ENCODE assay signal across 20 mouse cellular contexts in the genomic region with DNA sequence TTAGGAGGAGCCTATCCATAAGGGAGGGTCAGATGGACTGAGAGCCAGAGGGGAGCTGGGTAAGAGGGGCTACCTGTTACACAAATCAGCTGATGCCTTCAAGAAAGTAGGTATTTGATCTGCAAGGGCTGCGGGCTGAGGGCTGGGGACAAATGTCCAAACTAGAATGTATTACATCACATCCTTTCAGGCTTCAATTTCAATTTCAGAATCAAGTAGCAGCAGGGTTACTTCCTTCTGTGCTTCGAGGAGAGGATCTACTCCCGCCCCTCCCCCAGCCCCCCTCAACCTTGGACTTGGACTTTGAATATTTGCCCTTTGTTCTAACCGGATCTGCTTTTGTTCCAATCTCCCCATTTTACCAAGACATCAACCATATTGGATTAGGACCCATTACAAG. TPM values are rescaled to one million over a fixed set of nuclear protein-coding genes. Genes with fewer than 3 reads are reported as not detected.
"Had no signal": no experiment of that assay in that cellular context is flagged by ENCODE, and none has a peak within 500 bp of the region (broad histone marks: within the 10 kb centered on the region; RNA-seq: fewer than 3 reads in every experiment).

No protein-coding gene starts in this region.

- H3K9ac ChIP-seq: lung, embryonic 14.5 days; midbrain, embryonic 13.5 days; neural tube, embryonic 15.5 days had no signal

- H3K27me3 ChIP-seq: midbrain, embryonic 13.5 days; neural tube, embryonic 15.5 days had no signal

- H3K4me1 ChIP-seq: midbrain, embryonic 13.5 days; neural tube, embryonic 15.5 days had no signal

- H3K9me3 ChIP-seq: limb, embryonic 10.5 days; midbrain, embryonic 13.5 days; neural tube, embryonic 15.5 days had no signal

- H3K27ac ChIP-seq: limb, embryonic 10.5 days; midbrain, embryonic 13.5 days; neural tube, embryonic 15.5 days had no signal

- DNase-seq: kidney, adult 8-10 months; kidney, postnatal 25 days; lung, embryonic 14.5 days; lung, postnatal 10 days; right cerebral cortex, postnatal 25 days; thymus, postnatal 25 days had no signal

- H3K4me2 ChIP-seq: liver, embryonic 11.5 days; lung, embryonic 14.5 days; midbrain, embryonic 13.5 days; neural tube, embryonic 15.5 days had no signal

- H3K4me3 ChIP-seq: limb, embryonic 10.5 days; midbrain, embryonic 13.5 days; myocyte; neural tube, embryonic 15.5 days had no signal

- H3K36me3 ChIP-seq: limb, embryonic 10.5 days; midbrain, embryonic 13.5 days; neural tube, embryonic 15.5 days had no signal

RNA-seq across cellular contexts. Expression of gene Mag, which starts 2.5 kb away (rescaled TPM):
- polyA plus RNA-seq: limb, embryonic 10.5 days had no signal

RNA-seq across cellular contexts. Expression of gene Hamp2, which starts 7.3 kb away (rescaled TPM):
- total RNA-seq: layer of hippocampus, adult 18-20 months; layer of hippocampus, postnatal 10 days; left cerebral cortex, postnatal 14 days; megakaryocyte-erythroid progenitor cell, adult 5-6 weeks had no signal
- polyA plus RNA-seq: kidney, embryonic 16.5 days; limb, embryonic 10.5 days; liver, embryonic 11.5 days; liver, embryonic 16.5 days; lung, embryonic 14.5 days; midbrain, embryonic 13.5 days; myocyte; neural tube, embryonic 11.5 days; neural tube, embryonic 15.5 days; stomach, embryonic 16.5 days; urinary bladder, adult 2 months had no signal

RNA-seq across cellular contexts. Expression of gene Hamp, which starts 26.6 kb away (rescaled TPM):
- total RNA-seq: layer of hippocampus, adult 18-20 months; layer of hippocampus, postnatal 10 days; left cerebral cortex, postnatal 14 days; megakaryocyte-erythroid progenitor cell, adult 5-6 weeks had no signal
- polyA plus RNA-seq: kidney, embryonic 16.5 days; limb, embryonic 10.5 days; liver, embryonic 11.5 days; lung, embryonic 14.5 days; midbrain, embryonic 13.5 days; myocyte; neural tube, embryonic 11.5 days; neural tube, embryonic 15.5 days; urinary bladder, adult 2 months had no signal

RNA-seq across cellular contexts. Expression of gene Cd22, which starts 37.1 kb away (rescaled TPM):
- total RNA-seq: layer of hippocampus, adult 18-20 months; layer of hippocampus, postnatal 10 days; left cerebral cortex, postnatal 14 days had no signal
- polyA plus RNA-seq: limb, embryonic 10.5 days; midbrain, embryonic 13.5 days; myocyte had no signal
